Mouse (Mus musculus) forebrain, postnatal 0 days (tissue): ENCODE measurements around the gene Comp. TPM values are rescaled to one million over a fixed set of nuclear protein-coding genes. Genes with fewer than 3 reads are reported as not detected.

Source experiments
- ATAC-seq: fragments of 200-750 bp; cut with Nextera tagmentation; 2 replicates; pipeline ENCODE4 v1.8.0; 2017; ENCODE audit warnings: mild to moderate bottlenecking, moderate library complexity
- DNase-seq: peaks from one replicate; pipeline ENCODE4 v3.0.0-alpha.2; 2015
- H3K27ac ChIP-seq: fragments of 300-500 bp; sonication (generic); 2 replicates; pipeline ENCODE4 v1.5.1; 2014; ENCODE audit warnings: low read depth, mild to moderate bottlenecking, antibody characterized with exemption, low read length, moderate library complexity, mixed read lengths
- H3K27me3 ChIP-seq: fragments of 300-500 bp; sonication (generic); 2 replicates; pipeline ENCODE4 v1.6.1; 2014; ENCODE audit warnings: mild to moderate bottlenecking, low read length, mixed read lengths; ENCODE audit not compliant: insufficient read depth
- H3K36me3 ChIP-seq: fragments of 300-500 bp; sonication (generic); 2 replicates; pipeline ENCODE4 v1.6.1; 2014; ENCODE audit warnings: mild to moderate bottlenecking, moderate library complexity; ENCODE audit not compliant: insufficient read depth
- H3K4me1 ChIP-seq: fragments of 300-500 bp; sonication (generic); 2 replicates; pipeline ENCODE4 v1.6.1; 2014; ENCODE audit warnings: antibody characterized with exemption; ENCODE audit not compliant: insufficient read depth
- H3K4me2 ChIP-seq: fragments of 300-500 bp; sonication (generic); 2 replicates; pipeline ENCODE4 v1.6.1; 2014; ENCODE audit warnings: low read depth, mild to moderate bottlenecking, moderate library complexity
- H3K4me3 ChIP-seq: fragments of 300-500 bp; sonication (generic); 2 replicates; pipeline ENCODE4 v1.5.1; 2014; ENCODE audit warnings: low read depth, low read length, mixed read lengths
- H3K9ac ChIP-seq: fragments of 300-500 bp; sonication (generic); 2 replicates; pipeline ENCODE4 v1.6.1; 2014; ENCODE audit warnings: mild to moderate bottlenecking
- H3K9me3 ChIP-seq: fragments of 300-500 bp; sonication (generic); 2 replicates; pipeline ENCODE4 v1.6.1; 2016; ENCODE audit warnings: low read length
- CTCF ChIP-seq: sonication (generic); IDR thresholded peaks from 2 replicates; pipeline ENCODE4 v1.5.1; 2016; ENCODE audit warnings: antibody characterized with exemption, control low read depth, low read depth
- WGBS: fragments of 180-500 bp; shearing (Covaris S2); extraction: QIAGEN DNeasy Blood & Tissue Kit; methylation state at CpG from one replicate; pipeline ENCODE4 v1.1.7; 2014; 5-methylcytosine and 5-hydroxymethylcytosine counted together
- polyA plus RNA-seq: library from polyadenylated mRNA; unstranded; fragments of >200 nt; fragmentation: Nextera tagmentation; extraction: Ambion mirVana; gene quantifications from 2 replicates; pipeline ENCODE4 v1.2.1, GENCODE M21; 2015
- total RNA-seq: library from RNA; depleted of rRNA; stranded (reverse); fragments of >200 nt; gene quantifications from 2 replicates; pipeline ENCODE4 v1.2.3, GENCODE M21; 2014

Gene Comp
- total and polyA plus RNA-seq, 2 experiments from 2014 or later: 0.29 to 0.81 TPM

- Histone ChIP-seq H3K4me2 (no peak overlapping the region), H3K4me1 (no peaks in the 10 kb centered on the region), H3K9ac (no peak overlapping the region), H3K4me3 (no peak overlapping the region), H3K36me3 (no peaks in the 10 kb centered on the region), H3K27me3 (no peaks in the 10 kb centered on the region), H3K27ac (no peak overlapping the region), H3K9me3 (no peaks in the 10 kb centered on the region)
- TF ChIP-seq CTCF: no peak
- no peak for DNase-seq
- ATAC-seq: no peak
- 27% methylated on average over 5 of the region's 5 CpGs for WGBS
Observed at GRCm38 (mm10) chr8:70364066-70364465, 9.3 kb upstream of the Comp start.

GRCm38 (mm10) chr8:70366588-70366987 lies 6.8 kb upstream of the Comp start:
- Histone ChIP-seq H3K4me2 (no peak overlapping the region), H3K9ac (no peak overlapping the region), H3K4me3 (no peak overlapping the region), H3K27ac (no peak overlapping the region), H3K4me1 (no peaks in the 10 kb centered on the region), H3K36me3 (no peaks in the 10 kb centered on the region), H3K9me3 (no peaks in the 10 kb centered on the region), H3K27me3 (peaks cover 2% of the 10 kb centered on the region; the same call in 1 of the 2 replicates)
- ATAC-seq (no peak), DNase-seq (no peak)
- no peak for TF ChIP-seq CTCF
- WGBS: 68% methylated on average over 5 of the region's 5 CpGs

- ATAC-seq (no peak), DNase-seq (no peak)
- Histone ChIP-seq H3K9ac (no peak overlapping the region), H3K27me3 (peaks cover 40% of the 10 kb centered on the region), H3K9me3 (no peaks in the 10 kb centered on the region), H3K4me3 (no peak overlapping the region), H3K4me2 (no peak overlapping the region), H3K36me3 (no peaks in the 10 kb centered on the region), H3K4me1 (0 out of 2 replicates have a peak, but pooled peaks cover 7% of the 10 kb centered on the region), H3K27ac (no peak overlapping the region)
- no peak for TF ChIP-seq CTCF
- whole genome bisulfite sequencing: 77% methylated on average over 7 of the region's 7 CpGs
Observed at GRCm38 (mm10) chr8:70370476-70370875, 2.9 kb upstream of the Comp start.

- 0 out of 2 replicates have a peak, but pooled peaks cover 7% of the 10 kb centered on the region for H3K4me1 ChIP-seq
- DNase-seq: no peak
- no peaks in the 10 kb centered on the region for H3K36me3 ChIP-seq
- WGBS: 35% methylated on average over 6 of the region's 6 CpGs
- no peak overlapping the region for H3K27ac ChIP-seq
- no peak overlapping the region for H3K4me3 ChIP-seq
- no peak overlapping the region for H3K9ac ChIP-seq
- TF ChIP-seq CTCF: no peak
- ATAC-seq: no peak
- H3K4me2 ChIP-seq: no peak overlapping the region
- H3K9me3 ChIP-seq: no peaks in the 10 kb centered on the region
- peaks cover 55% of the 10 kb centered on the region for H3K27me3 ChIP-seq
Observed at GRCm38 (mm10) chr8:70371951-70372350, 1.4 kb upstream of the Comp start.

GRCm38 (mm10) chr8:70374318-70374927 lies 1.1 kb downstream of the Comp start:
- 2% methylated on average over 51 of the region's 53 CpGs for WGBS
- H3K27me3 ChIP-seq: peaks cover 77% of the 10 kb centered on the region
- peak overlapping the region; percentile 26 for H3K4me3 ChIP-seq
- ATAC-seq (peak; percentile 38), DNase-seq (no peak)
- 0 out of 2 replicates have a peak, but pooled peaks cover 7% of the 10 kb centered on the region for H3K4me1 ChIP-seq
- H3K4me2 ChIP-seq: peak overlapping the region; percentile 45
- H3K36me3 ChIP-seq: no peaks in the 10 kb centered on the region
- H3K9me3 ChIP-seq: no peaks in the 10 kb centered on the region
- no peak overlapping the region for H3K27ac ChIP-seq
- no peak for TF ChIP-seq CTCF
- H3K9ac ChIP-seq: 0 out of 2 replicates have a peak overlapping the region, but pooled peaks have one; percentile 22

GRCm38 (mm10) chr8:70375212-70375859 lies 2.0 kb downstream of the Comp start:
- ATAC-seq: 0 out of 2 replicates have a peak, but pooled peaks have one; percentile 7
- Histone ChIP-seq H3K4me3 (no peak overlapping the region), H3K9me3 (no peaks in the 10 kb centered on the region), H3K27ac (no peak overlapping the region), H3K4me2 (no peak overlapping the region), H3K4me1 (0 out of 2 replicates have a peak, but pooled peaks cover 7% of the 10 kb centered on the region), H3K27me3 (peaks cover 77% of the 10 kb centered on the region), H3K36me3 (no peaks in the 10 kb centered on the region), H3K9ac (no peak overlapping the region)
- no peak for DNase-seq
- TF ChIP-seq CTCF: no peak
- 7% methylated on average over 35 of the region's 35 CpGs for WGBS

GRCm38 (mm10) chr8:70376275-70376741 lies 3.0 kb downstream of the Comp start:
- ATAC-seq (no peak), DNase-seq (no peak)
- Histone ChIP-seq H3K27ac (no peak overlapping the region), H3K4me2 (no peak overlapping the region), H3K9me3 (no peaks in the 10 kb centered on the region), H3K4me1 (0 out of 2 replicates have a peak, but pooled peaks cover 7% of the 10 kb centered on the region), H3K4me3 (no peak overlapping the region; the same call in 1 of the 2 replicates), H3K36me3 (no peaks in the 10 kb centered on the region), H3K27me3 (peaks cover 77% of the 10 kb centered on the region), H3K9ac (no peak overlapping the region)
- no peak for TF ChIP-seq CTCF
- WGBS: 7% methylated on average over 37 of the region's 37 CpGs
